Mouse (Mus musculus) ES-Bruce4 (cell line): ENCODE results near the gene Plrg1.

Experiments used
- CTCF ChIP-seq: IDR thresholded peaks from one replicate; pipeline ENCODE4 v1.8.1; 2011; ENCODE audit warnings: low read depth, low read length
- EP300 ChIP-seq: IDR thresholded peaks from 2 replicates; pipeline ENCODE4 v1.6.1; 2011; ENCODE audit warnings: low read depth, low read length; ENCODE audit not compliant: insufficient read depth
- POLR2A ChIP-seq: IDR thresholded peaks from one replicate; pipeline ENCODE4 v1.8.1; 2011; ENCODE audit warnings: low read length; ENCODE audit not compliant: insufficient read depth

- TF ChIP-seq CTCF (peak; percentile 8), POLR2A (no peak), EP300 (no peak)
Observed at GRCm38 (mm10) chr3:83080567-83081055, 25.3 kb downstream of the Plrg1 start.
